Mouse (Mus musculus) ES-E14 (cell line): ENCODE measurements around the gene Rnls. TPM values are rescaled to one million over a fixed set of nuclear protein-coding genes. Genes with fewer than 3 reads are reported as not detected.

Experiments
- DNase-seq: peaks from one replicate; pipeline ENCODE4 v3.0.0-alpha.2; 2013; ENCODE audit warnings: low read depth, low spot score
- H3K27ac ChIP-seq: 2 replicates; pipeline ENCODE4 v1.5.1; 2012; ENCODE audit warnings: low read depth, mild to moderate bottlenecking, low read length, moderate library complexity, mixed read lengths; ENCODE audit not compliant: poor library complexity, insufficient read depth, severe bottlenecking
- H3K36me3 ChIP-seq: 2 replicates; pipeline ENCODE4 v1.6.1; 2012; ENCODE audit warnings: mild to moderate bottlenecking, low read length, moderate library complexity, mixed read lengths; ENCODE audit not compliant: control insufficient read depth, poor library complexity, insufficient read depth, severe bottlenecking
- H3K4me1 ChIP-seq, 2 experiments: fragments of 150-350 bp in 1 of 2; sonication (generic) in 1 of 2; 2 replicates each; pipeline ENCODE4 v1.6.1; 2012; ENCODE audit warnings: low read length in 2 of 2, mild to moderate bottlenecking in 1 of 2, mixed read lengths in 1 of 2; ENCODE audit not compliant: control insufficient read depth in 2 of 2, insufficient read depth in 2 of 2, poor library complexity in 1 of 2
- H3K4me3 ChIP-seq, 2 experiments: fragments of 150-350 bp in 1 of 2; sonication (generic) in 1 of 2; 2 replicates each; pipeline ENCODE4 v1.5.1; 2012; ENCODE audit warnings: low read length in 2 of 2, low read depth in 1 of 2, mild to moderate bottlenecking in 1 of 2, mixed read lengths in 1 of 2; ENCODE audit not compliant: insufficient read depth in 1 of 2, poor library complexity in 1 of 2, severe bottlenecking in 1 of 2
- H3K9ac ChIP-seq: 2 replicates; pipeline ENCODE4 v1.6.1; 2012; ENCODE audit warnings: low read depth, mild to moderate bottlenecking, low read length, mixed read lengths; ENCODE audit not compliant: poor library complexity, insufficient read depth, severe bottlenecking
- H3K9me3 ChIP-seq: fragments of 150-350 bp; sonication (generic); 2 replicates; pipeline ENCODE4 v1.6.1; 2012; ENCODE audit warnings: low read depth, mild to moderate bottlenecking, low read length; ENCODE audit not compliant: control insufficient read depth, insufficient read depth
- CHD2 ChIP-seq: IDR thresholded peaks from 2 replicates; pipeline ENCODE4 v1.6.1; 2014; ENCODE audit warnings: mild to moderate bottlenecking, low read depth, low read length, inconsistent platforms
- HCFC1 ChIP-seq: IDR thresholded peaks from 2 replicates; pipeline ENCODE4 v1.6.1; 2012; ENCODE audit warnings: low read length, inconsistent platforms, borderline replicate concordance; ENCODE audit not compliant: insufficient read depth
- MAFK ChIP-seq: IDR thresholded peaks from 2 replicates; pipeline ENCODE4 v1.6.1; 2014; ENCODE audit warnings: mild to moderate bottlenecking, low read depth, low read length, inconsistent platforms; ENCODE audit not compliant: insufficient read depth
- ZC3H11A ChIP-seq: IDR thresholded peaks from 2 replicates; pipeline ENCODE4 v1.6.1; 2012; ENCODE audit warnings: low read depth, mild to moderate bottlenecking, inconsistent platforms, low read length, borderline replicate concordance
- ZNF384 ChIP-seq: IDR thresholded peaks from 2 replicates; pipeline ENCODE4 v1.6.1; 2012; ENCODE audit warnings: low read depth, low read length, inconsistent platforms
- in situ Hi-C, 2 experiments: fragments of 600-800 bp; cut with MboI; formaldehyde crosslinking; loops; one replicate each; pipeline ENCODE4 v1.15.1; 2025; ENCODE audit warnings: low sequenced_read_pairs in 2 of 2, inconsistent platforms in 1 of 2; ENCODE audit not compliant: unreplicated experiment in 2 of 2
- total RNA-seq: library from RNA; depleted of rRNA; stranded (reverse); fragments of 300-350 nt; gene quantifications from 2 replicates; pipeline ENCODE4 v1.2.3, GENCODE M21; 2012

The Rnls gene
- total RNA-seq, 1 experiment, result 0.80 TPM

GRCm38 (mm10) chr19:33159192-33159591, 232.9 kb downstream of the Rnls start:
- Histone ChIP-seq H3K4me1 (no peaks in the 10 kb centered on the region), H3K27ac (no peak overlapping the region), H3K9ac (no peak overlapping the region), H3K9me3 (no peaks in the 10 kb centered on the region), H3K36me3 (no peaks in the 10 kb centered on the region), H3K4me3 (no peak overlapping the region)
- TF ChIP-seq ZC3H11A (no peak), MAFK (no peak), CHD2 (no peak), HCFC1 (no peak), ZNF384 (no peak)
- DNase-seq, result no peak
- in situ Hi-C loops, result no loop called here

DNA sequence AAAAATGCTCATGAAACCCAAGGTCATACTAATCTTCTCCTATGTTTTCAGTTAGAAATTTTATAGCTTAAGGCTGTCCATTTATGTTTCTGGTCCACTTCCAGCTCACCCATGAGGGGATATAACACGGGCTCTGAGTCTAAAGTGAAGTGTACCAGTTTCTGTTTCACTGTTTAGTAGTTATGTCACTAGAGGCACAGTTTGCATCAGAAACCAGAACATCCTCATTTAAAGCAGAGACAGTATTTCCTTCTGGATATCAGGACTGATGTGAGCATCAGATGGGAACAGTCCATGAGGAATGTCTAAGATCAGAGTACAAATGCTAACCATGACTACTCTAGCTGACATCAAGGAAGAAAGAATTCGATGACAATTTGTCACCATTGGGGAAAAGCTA, 233.9 kb downstream of the Rnls start:
- in situ Hi-C loops, result no loop called here
- H3K9me3 ChIP-seq, result no peaks in the 10 kb centered on the region
- no peaks in the 10 kb centered on the region for H3K36me3 ChIP-seq
- H3K9ac ChIP-seq, result no peak overlapping the region
- no peak for DNase-seq
- no peaks in the 10 kb centered on the region for H3K4me1 ChIP-seq
- H3K27ac ChIP-seq, result no peak overlapping the region
- TF ChIP-seq ZNF384 (no peak), ZC3H11A (no peak), CHD2 (no peak), HCFC1 (no peak), MAFK (no peak)
- H3K4me3 ChIP-seq, result no peak overlapping the region

DNA sequence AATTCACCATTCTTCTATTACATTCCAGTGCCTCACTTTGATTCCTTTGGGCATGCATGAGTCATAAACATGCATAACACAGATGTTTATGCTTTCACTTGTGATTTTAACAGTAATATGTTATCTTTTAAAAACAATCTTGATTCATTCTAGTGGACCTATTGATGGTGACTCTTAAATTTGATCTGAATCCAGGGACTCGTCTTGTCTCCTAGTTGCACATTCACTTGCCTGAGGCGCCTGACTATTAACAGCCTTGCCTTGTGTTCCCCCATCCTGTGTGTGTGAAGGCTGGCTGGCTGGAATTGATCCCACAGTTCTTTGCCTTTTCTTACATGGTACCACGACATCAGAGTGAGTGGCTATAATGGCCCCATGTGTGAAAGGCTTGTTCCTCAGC, 243.7 kb downstream of the Rnls start:
- Histone ChIP-seq H3K27ac (no peak overlapping the region), H3K36me3 (no peaks in the 10 kb centered on the region), H3K4me3 (no peak overlapping the region), H3K9ac (no peak overlapping the region), H3K4me1 (no peaks in the 10 kb centered on the region), H3K9me3 (no peaks in the 10 kb centered on the region)
- in situ Hi-C loops, result no loop called here
- DNase-seq, result no peak
- no peak for TF ChIP-seq MAFK
- no peak for TF ChIP-seq ZC3H11A
- no peak for TF ChIP-seq CHD2
- TF ChIP-seq ZNF384, result no peak
- TF ChIP-seq HCFC1, result no peak

DNA sequence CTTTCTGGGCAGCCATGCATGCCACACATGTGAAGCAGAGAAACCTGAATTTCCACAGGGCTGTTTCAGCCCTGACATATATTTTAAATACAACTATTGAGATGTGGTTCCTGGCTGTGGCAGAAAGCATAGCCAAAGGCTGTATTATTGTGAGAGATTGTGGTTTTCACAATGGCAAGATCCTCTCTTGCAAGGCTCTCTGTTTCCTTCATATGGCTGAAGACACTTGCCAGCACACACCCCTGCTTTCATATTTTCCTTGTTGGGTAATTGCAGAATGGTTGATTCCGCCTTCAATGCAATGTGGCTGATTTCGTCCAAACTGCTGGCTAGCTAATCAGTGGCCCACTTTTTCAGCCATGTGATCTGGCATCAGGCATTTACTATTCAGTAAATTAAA, 248.9 kb downstream of the Rnls start:
- Histone ChIP-seq H3K9me3 (no peaks in the 10 kb centered on the region), H3K36me3 (no peaks in the 10 kb centered on the region), H3K9ac (no peak overlapping the region), H3K4me3 (no peak overlapping the region), H3K27ac (no peak overlapping the region), H3K4me1 (no peaks in the 10 kb centered on the region)
- no peak for DNase-seq
- in situ Hi-C loops, result no loop called here
- no peak for TF ChIP-seq HCFC1

DNA sequence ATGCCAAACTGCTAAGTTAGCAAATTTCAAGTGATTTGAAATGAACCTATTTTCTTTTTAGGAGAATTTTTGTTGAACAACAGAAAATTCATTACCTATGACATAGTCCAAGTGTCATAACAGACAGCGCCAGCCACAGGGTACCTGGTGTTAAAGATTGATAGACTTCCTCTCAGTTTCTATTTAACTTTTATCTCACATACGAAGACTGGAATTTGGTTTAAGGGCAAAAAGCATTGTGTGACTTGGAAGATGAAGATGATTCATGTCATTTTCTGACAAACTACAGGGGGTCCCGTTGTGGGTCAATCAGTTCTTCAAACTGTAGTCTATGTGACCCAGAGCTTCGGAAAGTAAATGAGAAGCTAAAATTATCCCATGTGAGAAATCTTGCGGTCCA, 254.8 kb downstream of the Rnls start:
- TF ChIP-seq MAFK (no peak), HCFC1 (no peak), CHD2 (no peak), ZNF384 (no peak), ZC3H11A (no peak)
- no peak overlapping the region for H3K9ac ChIP-seq
- H3K36me3 ChIP-seq, result no peaks in the 10 kb centered on the region
- H3K9me3 ChIP-seq, result no peaks in the 10 kb centered on the region
- no peak overlapping the region for H3K27ac ChIP-seq
- H3K4me1 ChIP-seq, result no peaks in the 10 kb centered on the region
- no peak for DNase-seq
- H3K4me3 ChIP-seq, result no peak overlapping the region
- in situ Hi-C loops, result no loop called here
